Mouse (Mus musculus) liver, postnatal 0 days (tissue): ENCODE results near the gene Twnk. TPM values are rescaled to one million over a fixed set of nuclear protein-coding genes. Genes with fewer than 3 reads are reported as not detected.

Experiments used
- ATAC-seq: fragments of 200-750 bp; cut with Nextera tagmentation; 2 replicates; pipeline ENCODE4 v1.8.0; 2017; ENCODE audit warnings: mild to moderate bottlenecking, moderate library complexity
- DNase-seq: peaks from one replicate; pipeline ENCODE4 v3.0.0-alpha.2; 2016
- H3K27ac ChIP-seq: fragments of 300-500 bp; sonication (generic); 2 replicates; pipeline ENCODE4 v1.5.1; 2014; ENCODE audit warnings: antibody characterized with exemption, moderate library complexity, mild to moderate bottlenecking, low read depth
- H3K27me3 ChIP-seq: fragments of 300-500 bp; sonication (generic); 2 replicates; pipeline ENCODE4 v1.6.1; 2014; ENCODE audit warnings: low read length, control low read depth, mixed read lengths; ENCODE audit not compliant: insufficient read depth
- H3K36me3 ChIP-seq: fragments of 300-500 bp; sonication (generic); replicated peaks from 2 replicates; pipeline ENCODE4 v1.6.1; 2014; ENCODE audit warnings: mild to moderate bottlenecking, control low read depth, low read length, moderate library complexity, mixed read lengths; ENCODE audit not compliant: insufficient read depth
- H3K4me1 ChIP-seq: fragments of 300-500 bp; sonication (generic); 2 replicates; pipeline ENCODE4 v1.6.1; 2014; ENCODE audit warnings: antibody characterized with exemption, mild to moderate bottlenecking, control low read depth; ENCODE audit not compliant: insufficient read depth
- H3K4me2 ChIP-seq: fragments of 300-500 bp; sonication (generic); 2 replicates; pipeline ENCODE4 v1.6.1; 2014; ENCODE audit warnings: low read depth, mild to moderate bottlenecking, low read length, moderate library complexity, mixed read lengths
- H3K4me3 ChIP-seq: fragments of 300-500 bp; sonication (generic); 2 replicates; pipeline ENCODE4 v1.5.1; 2014; ENCODE audit warnings: low read depth, low read length
- H3K9ac ChIP-seq: fragments of 300-500 bp; sonication (generic); replicated peaks from 2 replicates; pipeline ENCODE4 v1.6.1; 2014; ENCODE audit warnings: mild to moderate bottlenecking, moderate library complexity
- H3K9me3 ChIP-seq: fragments of 300-500 bp; sonication (generic); 2 replicates; pipeline ENCODE4 v1.6.1; 2016; ENCODE audit warnings: mild to moderate bottlenecking, control low read depth, low read length, mixed read lengths
- CTCF ChIP-seq: sonication (generic); IDR thresholded peaks from 2 replicates; pipeline ENCODE4 v1.5.1; 2016; ENCODE audit warnings: antibody characterized with exemption, low read depth
- EP300 ChIP-seq: IDR thresholded peaks from 2 replicates; pipeline ENCODE4 v1.6.1; 2016; ENCODE audit warnings: antibody characterized with exemption, low read depth, mild to moderate bottlenecking
- WGBS: fragments of 180-500 bp; shearing (Covaris S2); extraction: QIAGEN DNeasy Blood & Tissue Kit; methylation state at CpG from one replicate; pipeline ENCODE4 v1.1.7; 2014; ENCODE audit not compliant: insufficient replicate concordance; 5-methylcytosine and 5-hydroxymethylcytosine counted together
- polyA plus RNA-seq: library from polyadenylated mRNA; unstranded; fragments of >200 nt; fragmentation: Nextera tagmentation; extraction: Ambion mirVana; gene quantifications from 2 replicates; pipeline ENCODE4 v1.2.1, GENCODE M21; 2015

The Twnk gene
- polyA plus RNA-seq, 1 experiment from 2014 or later = 10.6 TPM

DNA sequence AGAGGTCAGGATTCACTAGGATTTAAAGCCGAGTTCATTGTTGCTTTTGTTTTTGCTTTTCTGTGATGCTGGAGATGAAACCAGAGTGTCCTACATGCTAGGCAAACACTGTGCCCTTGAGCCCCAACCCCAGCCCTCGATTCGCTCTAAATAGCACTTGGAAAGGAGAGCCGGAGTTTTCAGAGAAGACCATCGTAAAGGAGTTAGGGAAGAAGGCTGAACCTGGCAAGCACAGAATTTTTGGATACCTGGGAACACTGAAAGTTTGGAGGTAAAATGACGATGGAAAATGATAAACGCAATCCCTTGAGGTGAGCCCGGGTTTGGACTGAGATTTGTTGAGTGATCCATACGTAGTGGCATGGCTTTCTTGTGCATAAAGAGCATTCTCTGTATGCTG lies 17.1 kb upstream of the Twnk start:
- DNase-seq = no peak
- Histone ChIP-seq H3K4me2 (peak overlapping the region; percentile 80), H3K36me3 (no peaks in the 10 kb centered on the region), H3K9ac (no peak overlapping the region), H3K27ac (peak overlapping the region; percentile 94), H3K4me1 (peaks cover 24% of the 10 kb centered on the region), H3K9me3 (no peaks in the 10 kb centered on the region), H3K27me3 (peaks cover 9% of the 10 kb centered on the region; the same call in 1 of the 2 replicates), H3K4me3 (peak overlapping the region; percentile 64; the same call in 1 of the 2 replicates)
- TF ChIP-seq CTCF (no peak), EP300 (no peak)
- no peak for ATAC-seq
- 42% methylated on average over 9 of the region's 9 CpGs for WGBS

DNA sequence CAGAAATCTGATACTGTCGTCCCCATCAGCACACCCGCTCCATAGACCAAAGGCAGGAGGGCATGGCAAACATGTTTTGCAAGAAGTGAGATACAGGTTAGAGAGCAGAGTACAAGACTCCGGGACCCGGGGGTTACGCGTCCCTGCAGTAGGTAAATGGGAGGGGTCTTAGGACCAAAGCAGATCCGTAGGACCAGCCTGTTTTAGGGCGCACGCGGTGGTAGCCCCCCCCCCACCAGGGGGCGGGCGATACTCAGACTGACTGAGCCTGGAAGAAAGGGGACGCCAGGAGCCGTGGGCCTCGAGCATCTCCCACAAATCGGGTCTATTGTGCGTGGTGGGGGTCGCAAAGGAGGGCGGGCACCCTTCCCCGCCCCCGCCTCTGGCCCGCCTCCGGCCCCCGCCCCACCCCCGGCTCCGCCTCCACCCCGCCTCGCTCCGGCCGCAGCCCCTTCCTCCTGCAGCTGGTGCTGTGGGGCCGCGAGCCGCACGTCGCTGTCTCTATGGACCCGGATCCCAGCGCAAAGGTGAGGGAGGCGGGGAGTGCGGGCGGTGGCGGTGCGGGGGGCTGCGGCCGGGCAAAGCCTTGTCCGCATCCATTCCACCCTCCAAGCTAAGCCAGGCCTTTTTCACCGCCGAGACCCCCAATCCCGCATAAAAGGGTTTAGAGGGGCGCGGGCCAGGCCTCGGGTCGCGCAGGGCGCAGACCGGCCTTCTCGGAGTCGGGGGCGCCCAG lies 16.5 kb upstream of the Twnk start, which contains the start of gene Sema4g:
Gene Sema4g (plus strand): TSS at position 271 of the 736 bp plus-strand sequence.
- no peaks in the 10 kb centered on the region for H3K9me3 ChIP-seq
- no peak for TF ChIP-seq EP300
- TF ChIP-seq CTCF = peak; percentile 40; the same call in 1 of the 2 replicates
- peaks cover 23% of the 10 kb centered on the region for H3K4me1 ChIP-seq
- peak within 1 kb of the TSS; percentile 94 for H3K27ac ChIP-seq
- H3K27me3 ChIP-seq = peaks cover 9% of the 10 kb centered on the region; the same call in 1 of the 2 replicates
- H3K9ac ChIP-seq = peak within 1 kb of the TSS; percentile 71
- DNase-seq = peak; percentile 60
- H3K36me3 ChIP-seq = no peaks in the 10 kb centered on the region
- ATAC-seq = peak; percentile 69
- peak within 1 kb of the TSS; percentile 80 for H3K4me2 ChIP-seq
- WGBS = under 1% methylated on average over 47 of the region's 58 CpGs
- H3K4me3 ChIP-seq = peak within 1 kb of the TSS; percentile 64

DNA sequence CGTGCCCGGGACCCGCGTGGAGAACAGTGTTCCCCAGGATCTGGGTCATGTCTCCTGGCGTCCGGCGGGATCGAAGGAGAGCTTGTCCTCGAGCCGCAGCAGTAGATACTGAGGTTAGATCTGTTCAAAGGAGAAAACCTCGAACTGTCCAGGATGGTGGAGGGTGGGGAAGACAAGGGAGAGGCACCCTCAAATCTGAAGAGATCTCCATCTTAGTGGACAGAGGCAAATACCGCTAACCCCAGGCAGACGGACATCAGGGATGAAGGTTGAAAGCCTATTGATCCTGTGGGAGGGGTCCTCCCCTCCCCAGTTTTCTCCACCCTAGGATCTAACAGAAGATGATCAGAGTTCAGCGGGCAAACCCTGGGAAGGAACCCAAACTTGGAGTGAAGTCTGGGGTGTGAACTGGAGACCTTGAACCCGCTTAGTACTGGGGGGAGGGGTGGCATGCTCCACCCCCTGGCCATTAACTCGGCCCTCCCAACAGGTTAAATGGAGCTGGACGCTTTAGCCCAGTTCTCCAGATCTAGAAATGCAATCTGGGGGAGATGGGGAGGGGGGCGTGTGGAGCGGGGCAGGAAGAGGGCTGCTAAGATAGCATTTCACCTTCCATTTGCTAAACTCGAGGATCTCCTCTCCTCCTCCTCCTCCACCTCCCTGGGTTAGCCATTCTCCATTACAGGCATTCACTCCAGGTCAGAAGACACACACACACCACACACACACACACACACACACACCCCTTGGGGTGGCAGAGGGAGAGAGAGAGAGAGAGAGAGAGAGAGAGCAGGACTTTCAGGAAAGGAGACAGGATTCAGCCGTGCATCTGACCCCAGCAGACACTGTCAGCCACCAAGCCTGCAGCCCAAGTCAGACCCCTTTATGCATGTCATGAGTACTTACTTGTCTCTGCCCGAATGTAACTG lies 15.6 kb upstream of the Twnk start:
- ATAC-seq = peak; percentile 16; the same call in 1 of the 2 replicates
- H3K9ac ChIP-seq = peak overlapping the region; percentile 71
- no peaks in the 10 kb centered on the region for H3K36me3 ChIP-seq
- 14% methylated on average over 21 of the region's 22 CpGs for WGBS
- no peak for TF ChIP-seq EP300
- TF ChIP-seq CTCF = no peak
- H3K27me3 ChIP-seq = peaks cover 9% of the 10 kb centered on the region; the same call in 1 of the 2 replicates
- H3K27ac ChIP-seq = peak overlapping the region; percentile 94
- no peaks in the 10 kb centered on the region for H3K9me3 ChIP-seq
- H3K4me2 ChIP-seq = peak overlapping the region; percentile 80
- DNase-seq = peak; percentile 38
- H3K4me3 ChIP-seq = peak overlapping the region; percentile 64
- H3K4me1 ChIP-seq = peaks cover 19% of the 10 kb centered on the region

- TF ChIP-seq CTCF (no peak), EP300 (no peak)
- Histone ChIP-seq H3K27ac (peak overlapping the region; percentile 94), H3K9ac (peak overlapping the region; percentile 33; the same call in 1 of the 2 replicates), H3K4me2 (peak overlapping the region; percentile 80), H3K9me3 (no peaks in the 10 kb centered on the region), H3K4me1 (peaks cover 15% of the 10 kb centered on the region), H3K27me3 (peaks cover 9% of the 10 kb centered on the region; the same call in 1 of the 2 replicates), H3K4me3 (peak overlapping the region; percentile 64), H3K36me3 (no peaks in the 10 kb centered on the region)
- WGBS = 59% methylated on average over 8 of the region's 8 CpGs
- ATAC-seq = peak; percentile 70
- DNase-seq = peak; percentile 30
Measured at GRCm38 (mm10) chr19:44991031-44991430, 14.4 kb upstream of the Twnk start.

GRCm38 (mm10) chr19:44992246-44992645 lies 13.2 kb upstream of the Twnk start:
- Histone ChIP-seq H3K4me1 (peaks cover 12% of the 10 kb centered on the region), H3K4me3 (no peak overlapping the region), H3K27me3 (peaks cover 9% of the 10 kb centered on the region; the same call in 1 of the 2 replicates), H3K9me3 (no peaks in the 10 kb centered on the region), H3K4me2 (no peak overlapping the region), H3K36me3 (no peaks in the 10 kb centered on the region), H3K27ac (peak overlapping the region; percentile 60), H3K9ac (no peak overlapping the region)
- no peak for ATAC-seq
- peak; percentile 27 for DNase-seq
- TF ChIP-seq EP300 = no peak
- TF ChIP-seq CTCF = no peak
- 34% methylated on average over 7 of the region's 7 CpGs for WGBS
